Mouse (Mus musculus) kidney, postnatal 25 days (tissue): ENCODE measurements around the gene Nsl1.

Experiments
- DNase-seq, 2 experiments: peaks; one replicate each; pipeline ENCODE4 v3.0.0; 2021; ENCODE audit warnings: mixed read lengths in 2 of 2

Nsl1 gene

DNA sequence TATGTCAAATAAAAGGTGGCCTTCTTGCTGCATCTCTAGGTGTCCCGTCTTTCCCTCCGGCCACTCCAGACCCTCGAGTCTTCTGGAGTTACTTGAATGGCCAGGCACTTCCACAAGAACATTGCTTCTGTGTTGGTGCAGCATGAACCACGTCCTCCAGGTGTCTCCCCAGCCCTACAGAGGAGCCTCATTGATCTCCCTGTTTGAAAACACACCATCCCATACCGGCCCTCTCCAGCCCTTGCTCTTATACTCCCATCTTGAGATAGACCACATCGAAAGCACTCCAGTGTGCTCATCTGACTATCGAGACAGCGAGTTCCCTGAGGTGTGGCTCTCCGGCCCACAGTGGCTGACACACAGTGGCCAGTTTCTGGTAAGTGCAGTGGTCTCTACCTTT is 32.2 kb downstream of the Nsl1 start:
- no peak for DNase-seq

DNA sequence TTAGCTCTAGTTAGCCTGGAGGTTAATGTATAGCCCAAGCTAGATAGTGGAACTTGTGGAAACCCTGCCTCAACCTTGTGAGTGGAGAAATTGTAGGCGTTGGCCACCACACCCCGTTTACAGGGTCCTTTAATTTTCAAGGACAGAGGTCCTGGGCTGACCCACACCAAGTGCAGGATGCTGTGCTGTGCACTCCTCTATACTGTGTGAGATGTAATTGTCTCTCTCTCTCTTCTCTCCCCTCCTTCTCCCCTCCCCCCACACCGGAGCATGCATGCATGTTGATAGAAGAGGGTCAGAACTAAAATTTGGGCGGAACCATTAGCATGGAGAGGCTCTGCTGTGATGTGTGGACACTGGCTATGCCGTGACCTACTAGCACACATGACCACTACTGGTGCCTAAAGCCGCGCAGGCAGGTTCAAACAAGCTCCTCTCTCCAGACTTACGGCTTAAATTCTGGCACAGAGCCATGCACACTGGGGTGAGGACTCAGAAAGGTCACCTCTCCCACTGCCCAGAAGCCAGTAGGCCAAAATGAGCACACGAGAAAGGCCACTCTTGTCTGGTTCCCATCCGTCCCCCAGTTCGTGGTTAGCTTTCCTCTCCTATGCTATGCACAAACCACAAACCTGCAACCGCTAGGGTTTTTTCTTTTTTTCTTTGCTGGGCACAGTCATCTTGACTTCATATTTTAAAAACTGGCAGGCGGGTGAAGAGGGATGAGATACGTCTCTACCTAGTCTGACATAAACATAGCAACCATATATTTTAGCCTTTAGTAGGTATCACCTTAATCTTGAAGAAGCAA is 34.3 kb downstream of the Nsl1 start:
- peak; percentile 42 to 70 for DNase-seq

DNA sequence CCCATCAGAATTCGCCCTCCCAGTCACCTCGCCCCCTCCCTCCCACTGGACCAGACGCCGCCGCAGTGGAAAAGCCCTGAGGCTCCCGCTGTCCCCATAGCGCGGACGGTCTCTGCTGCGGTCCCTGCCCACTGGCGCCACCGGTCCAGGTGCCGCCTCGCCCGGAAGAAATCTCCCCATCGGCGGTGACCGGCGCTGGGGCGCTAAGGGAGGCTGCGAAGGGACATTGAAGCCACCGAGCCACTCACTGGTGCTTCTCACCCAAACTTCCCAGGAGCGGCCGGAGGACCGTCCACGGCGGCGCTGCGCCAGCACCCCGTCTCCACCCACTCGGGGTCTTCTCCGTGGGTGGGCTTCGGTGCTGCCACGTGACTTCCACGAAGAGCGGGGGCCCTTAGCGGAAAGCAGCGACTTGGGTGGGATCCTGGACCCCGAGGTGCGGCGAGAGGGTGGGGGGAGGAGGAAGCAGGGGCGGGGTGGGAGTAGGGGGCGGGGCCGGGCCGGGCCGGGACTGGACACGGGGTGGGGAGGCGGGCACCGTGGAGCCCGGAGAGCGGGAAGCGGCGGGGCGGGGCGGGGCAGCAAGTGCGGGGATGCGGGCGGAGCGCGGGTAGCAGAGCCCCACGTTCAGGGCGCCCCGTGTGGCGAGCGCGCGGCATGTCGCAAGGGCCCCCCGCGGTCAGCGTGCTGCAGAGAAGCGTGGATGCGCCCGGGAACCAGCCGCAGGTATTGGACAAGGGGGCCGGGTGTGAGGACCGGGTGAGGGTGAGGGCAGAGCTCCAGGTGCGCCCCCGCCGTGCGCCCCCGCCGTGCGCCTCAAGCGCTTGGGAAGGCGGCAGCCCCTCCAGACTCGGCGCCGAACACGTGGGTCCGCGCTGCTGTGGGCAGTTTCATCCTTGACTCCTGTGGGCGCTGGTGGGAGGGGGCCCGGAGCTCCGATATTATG is 35.3 kb downstream of the Nsl1 start, which contains the start of gene Batf3:
TSS of gene Batf3 (plus strand) at position 46 of the 946 bp plus-strand sequence.
- peak; percentile 54 to 74 for DNase-seq

DNA sequence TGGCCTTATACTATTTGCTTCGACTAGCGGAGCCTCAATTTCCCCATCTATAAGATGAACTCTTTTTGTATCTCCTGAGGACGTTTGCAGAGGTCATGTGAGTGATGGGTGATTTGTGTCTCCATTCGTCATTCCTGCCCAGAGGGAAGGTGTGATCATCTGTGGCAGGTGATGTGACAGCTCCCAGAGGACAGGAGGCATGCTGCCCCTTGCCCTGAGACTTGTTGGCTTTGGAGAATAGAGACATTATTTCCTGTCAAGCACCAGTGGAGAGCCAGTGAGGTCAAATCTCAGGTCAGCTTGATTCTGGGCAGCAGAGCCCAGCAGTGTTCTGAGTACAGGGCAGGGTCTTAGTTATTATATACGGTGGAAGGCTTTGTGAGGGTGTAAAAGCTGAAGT is 36.3 kb downstream of the Nsl1 start:
- DNase-seq: no peak

DNA sequence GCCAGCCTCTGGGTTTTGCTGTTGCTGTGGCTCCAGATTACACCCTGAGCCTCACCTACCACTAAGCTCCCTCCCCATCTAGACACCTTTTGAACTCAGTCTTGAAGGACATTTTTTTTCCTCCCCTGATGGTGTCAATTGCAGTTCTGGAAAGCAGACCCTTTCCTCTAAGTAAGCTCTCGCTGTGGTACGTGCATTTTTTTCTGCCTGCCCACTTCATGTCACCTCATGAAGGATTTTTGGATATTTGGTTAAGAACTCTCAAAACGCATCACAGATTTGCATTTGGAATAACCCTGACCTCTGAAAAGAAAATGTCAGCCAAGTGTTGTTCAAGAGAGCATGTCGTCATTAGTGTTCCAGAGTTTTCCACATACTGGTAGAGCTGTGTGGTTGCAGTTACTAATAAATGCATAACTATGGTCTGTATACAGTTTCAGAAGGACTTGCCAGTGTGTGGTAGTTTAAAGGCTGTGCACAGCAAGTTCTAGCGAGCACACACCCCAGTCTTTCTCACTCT is 37.0 kb downstream of the Nsl1 start:
- DNase-seq: no peak

DNA sequence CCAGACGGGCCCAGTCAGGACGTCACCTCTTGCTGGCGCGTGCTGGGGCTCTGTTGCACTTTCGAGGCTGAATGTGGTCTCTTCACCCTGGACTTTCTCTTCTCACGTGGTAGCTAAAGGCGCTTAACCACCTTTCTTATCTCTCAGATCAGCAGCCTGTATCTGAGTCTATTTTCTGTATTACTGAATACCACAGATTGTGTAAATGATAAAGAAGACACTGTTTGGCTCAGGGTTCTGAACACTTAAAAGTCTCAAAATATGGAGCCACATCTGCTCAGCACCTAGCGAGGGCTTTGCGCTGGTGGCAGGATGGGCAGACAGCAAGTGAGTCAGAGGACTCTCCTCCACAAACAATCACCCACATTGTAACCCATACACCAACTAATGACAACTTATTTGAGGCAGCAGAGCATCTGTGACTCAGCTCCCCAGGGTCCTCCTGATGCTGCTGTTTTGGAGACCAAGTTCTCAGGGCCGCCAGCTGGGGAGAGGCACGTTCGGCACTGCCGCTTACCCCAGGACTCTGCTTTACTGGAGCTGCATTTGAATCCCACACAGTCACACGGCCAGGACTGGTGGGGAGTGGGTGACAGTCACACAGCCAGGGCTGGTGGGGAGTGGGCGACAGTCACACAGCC is 40.0 kb downstream of the Nsl1 start:
- DNase-seq: no peak

DNA sequence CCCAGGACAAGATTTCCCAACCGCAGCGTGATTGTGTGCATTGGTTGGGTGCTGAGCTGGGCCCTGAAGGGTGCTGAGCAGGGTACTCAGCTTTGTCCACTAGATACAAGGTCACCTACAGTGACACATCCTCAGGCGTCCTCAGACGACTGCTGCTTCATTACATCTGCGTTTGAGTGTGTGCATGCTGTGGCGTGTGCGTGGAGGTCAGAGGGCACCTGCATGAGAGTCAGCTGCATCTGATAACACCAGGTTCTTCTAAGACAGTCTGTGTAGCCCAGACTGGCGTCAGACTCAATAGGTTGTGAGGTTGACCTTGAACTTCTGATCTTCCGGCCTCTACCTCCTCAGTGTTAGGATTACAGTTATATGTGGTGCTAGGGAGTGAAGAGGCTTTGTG is 42.4 kb downstream of the Nsl1 start:
- no peak for DNase-seq

DNA sequence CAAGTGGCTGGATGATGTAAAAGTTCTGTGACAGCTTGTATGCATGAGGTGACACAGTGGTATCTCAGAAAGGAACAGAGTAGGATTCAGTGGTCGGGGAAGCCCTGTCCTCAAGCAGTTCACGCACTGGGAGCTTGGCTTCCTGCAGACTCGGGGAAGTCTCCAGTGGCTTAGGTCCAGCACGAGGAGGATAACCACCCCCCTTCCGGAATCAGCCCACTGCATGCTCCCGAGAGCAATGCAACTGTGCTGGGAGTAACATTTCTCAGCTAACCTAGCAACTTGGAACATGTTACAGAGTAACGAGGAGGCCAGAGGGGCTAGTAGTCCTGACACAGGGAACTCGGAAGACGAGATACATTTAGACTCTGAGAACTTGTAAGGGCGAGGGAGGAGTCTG is 44.5 kb downstream of the Nsl1 start:
- DNase-seq: no peak

DNA sequence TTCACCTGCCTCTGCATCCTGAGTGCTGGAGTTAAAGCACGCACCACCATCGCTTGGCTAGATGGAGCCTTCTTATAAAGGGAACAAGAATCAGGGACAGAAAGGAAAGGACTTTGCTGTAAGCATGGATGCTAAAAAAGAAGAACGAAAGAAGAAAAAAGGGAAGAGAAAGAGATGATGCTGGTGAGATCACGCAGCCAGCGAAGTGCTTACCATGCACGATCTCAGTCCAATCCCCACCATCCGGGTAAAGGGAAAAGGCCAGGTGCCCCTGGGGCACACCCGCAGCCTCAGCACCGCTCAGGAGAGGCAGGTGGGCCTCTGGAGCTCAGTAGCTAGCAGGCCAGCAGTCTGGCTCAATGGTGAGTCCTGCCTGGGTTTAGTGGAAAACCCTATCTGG is 47.1 kb downstream of the Nsl1 start:
- no peak for DNase-seq

DNA sequence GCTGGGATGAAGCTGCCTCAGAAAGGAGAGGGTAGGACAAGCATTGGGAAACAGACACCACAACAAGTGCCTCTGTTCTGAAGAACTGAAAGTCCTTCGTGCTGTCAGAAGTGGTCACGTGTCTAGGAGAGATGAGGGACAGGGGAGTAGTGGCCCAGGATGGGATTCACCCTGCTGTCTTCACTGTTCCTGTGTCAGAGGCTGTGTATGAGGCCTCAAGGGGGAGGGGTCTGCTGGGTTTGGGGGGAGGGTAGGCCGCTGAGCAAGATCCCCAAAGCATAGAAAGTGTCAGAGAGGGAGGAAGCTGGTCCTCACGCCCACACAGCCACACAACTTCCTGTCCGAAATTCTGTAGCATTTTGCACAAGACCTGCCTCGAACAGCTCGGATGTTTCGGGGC is 48.3 kb downstream of the Nsl1 start:
- no peak for DNase-seq

DNA sequence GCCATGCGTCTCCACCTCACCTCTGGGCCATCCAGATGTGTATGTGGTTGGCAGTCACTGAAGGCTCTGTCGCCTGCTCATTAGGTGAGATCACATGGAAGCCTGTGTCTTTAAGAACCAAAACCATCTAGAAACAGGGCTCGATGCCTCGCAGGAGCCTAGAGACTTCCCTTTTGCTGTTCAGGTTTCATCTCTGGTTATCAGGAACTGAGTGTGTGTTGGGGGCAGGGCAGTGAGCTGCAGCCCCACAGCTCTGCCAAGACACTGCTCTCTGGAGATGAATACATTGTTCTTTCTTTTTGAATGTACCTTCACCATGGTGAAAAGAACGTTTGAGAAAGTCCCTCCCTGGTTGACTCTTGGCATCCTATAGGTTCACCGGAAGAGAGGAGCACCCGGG is 52.1 kb downstream of the Nsl1 start:
- no peak for DNase-seq

DNA sequence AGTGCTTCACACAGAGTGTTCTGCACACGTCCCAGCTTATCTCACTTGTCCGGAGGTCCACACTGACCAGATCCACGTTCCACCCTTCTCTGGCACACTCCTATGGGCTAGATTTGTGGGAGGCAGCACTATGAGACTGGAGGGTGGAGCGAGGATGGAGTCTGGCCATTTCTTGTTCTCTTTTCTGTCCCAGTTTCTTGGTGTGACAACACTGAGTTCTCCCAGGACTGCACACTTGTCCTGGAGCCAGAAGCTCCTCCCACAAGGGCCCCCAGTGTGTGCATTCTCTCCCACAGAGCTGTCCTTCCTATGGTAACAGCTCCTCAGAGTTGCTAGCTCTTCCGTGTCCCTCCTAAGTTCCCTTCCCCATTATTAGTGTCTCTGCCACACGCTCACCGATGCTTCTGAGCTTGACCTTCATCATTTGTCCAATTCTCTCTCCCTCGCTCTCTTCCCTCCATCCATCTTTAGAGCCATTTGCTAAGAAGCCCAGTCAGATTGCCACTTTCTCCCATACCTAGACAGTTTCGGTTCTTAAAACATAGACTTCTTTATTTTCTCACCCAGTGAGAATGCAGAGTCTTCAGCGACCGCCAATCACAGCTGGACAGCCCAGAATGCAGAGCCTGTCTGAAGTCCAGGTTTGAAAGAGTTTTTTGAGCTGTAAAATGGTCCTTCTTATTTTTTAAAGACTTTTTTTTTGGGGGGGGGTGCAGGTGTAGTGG is 52.9 kb downstream of the Nsl1 start:
- peak in 1 of 2 experiments; percentile 38 for DNase-seq

DNA sequence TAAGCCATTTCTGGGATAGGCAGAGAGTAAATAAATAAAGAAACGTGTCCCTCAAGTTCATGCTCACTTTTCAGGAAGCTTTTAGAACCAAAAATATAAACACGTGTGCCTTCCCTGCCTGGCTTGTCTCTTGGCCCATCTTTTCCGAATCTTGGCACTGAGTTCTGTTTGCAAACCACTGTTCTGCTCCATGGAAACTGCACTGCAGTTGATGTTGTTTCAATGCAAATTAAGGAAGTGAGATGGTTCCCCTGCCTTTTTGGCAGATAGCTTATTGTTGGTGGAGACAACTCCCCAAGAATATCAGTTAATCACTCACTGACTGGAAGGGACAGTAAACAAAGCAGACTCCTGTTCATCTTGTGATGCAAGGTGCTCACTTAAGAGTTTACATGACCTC is 59.9 kb downstream of the Nsl1 start:
- DNase-seq: no peak

DNA sequence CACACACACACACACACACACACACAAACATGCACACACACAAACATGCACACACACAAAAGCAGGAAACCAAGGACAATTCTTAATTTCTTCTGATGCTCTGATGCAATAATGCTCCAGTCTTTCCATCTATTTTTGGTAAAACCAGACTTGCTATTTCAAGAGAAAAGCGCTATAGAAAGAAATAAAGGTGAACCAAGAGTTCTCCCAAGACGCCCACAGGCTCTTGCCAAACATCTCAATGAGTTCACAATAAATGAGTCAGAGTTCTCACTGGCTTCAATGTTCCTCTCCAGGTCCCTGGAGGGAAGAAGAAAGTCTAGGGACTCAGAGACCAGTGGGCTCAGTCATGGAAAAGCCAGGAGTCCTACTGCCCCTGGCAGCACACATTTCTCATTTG is 60.9 kb downstream of the Nsl1 start:
- no peak for DNase-seq

DNA sequence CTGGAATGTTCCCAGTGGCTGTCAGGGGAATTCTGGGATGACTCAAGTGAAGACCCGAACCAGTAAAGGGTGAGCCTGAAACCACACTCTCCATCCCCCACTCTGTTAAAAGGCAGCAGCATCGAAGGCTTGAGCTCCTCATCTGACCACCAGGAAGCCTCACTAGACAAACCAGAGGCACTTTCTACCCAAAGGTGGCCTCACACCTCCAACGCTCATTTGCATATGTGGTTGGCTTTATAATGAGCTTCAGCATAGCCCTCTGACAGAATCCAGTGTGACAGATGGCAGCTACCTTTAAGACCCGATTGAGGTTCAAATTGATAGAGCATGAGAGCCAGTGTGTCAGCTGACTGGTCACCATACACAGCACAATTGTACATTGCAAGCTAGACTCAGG is 61.5 kb downstream of the Nsl1 start:
- no peak for DNase-seq

DNA sequence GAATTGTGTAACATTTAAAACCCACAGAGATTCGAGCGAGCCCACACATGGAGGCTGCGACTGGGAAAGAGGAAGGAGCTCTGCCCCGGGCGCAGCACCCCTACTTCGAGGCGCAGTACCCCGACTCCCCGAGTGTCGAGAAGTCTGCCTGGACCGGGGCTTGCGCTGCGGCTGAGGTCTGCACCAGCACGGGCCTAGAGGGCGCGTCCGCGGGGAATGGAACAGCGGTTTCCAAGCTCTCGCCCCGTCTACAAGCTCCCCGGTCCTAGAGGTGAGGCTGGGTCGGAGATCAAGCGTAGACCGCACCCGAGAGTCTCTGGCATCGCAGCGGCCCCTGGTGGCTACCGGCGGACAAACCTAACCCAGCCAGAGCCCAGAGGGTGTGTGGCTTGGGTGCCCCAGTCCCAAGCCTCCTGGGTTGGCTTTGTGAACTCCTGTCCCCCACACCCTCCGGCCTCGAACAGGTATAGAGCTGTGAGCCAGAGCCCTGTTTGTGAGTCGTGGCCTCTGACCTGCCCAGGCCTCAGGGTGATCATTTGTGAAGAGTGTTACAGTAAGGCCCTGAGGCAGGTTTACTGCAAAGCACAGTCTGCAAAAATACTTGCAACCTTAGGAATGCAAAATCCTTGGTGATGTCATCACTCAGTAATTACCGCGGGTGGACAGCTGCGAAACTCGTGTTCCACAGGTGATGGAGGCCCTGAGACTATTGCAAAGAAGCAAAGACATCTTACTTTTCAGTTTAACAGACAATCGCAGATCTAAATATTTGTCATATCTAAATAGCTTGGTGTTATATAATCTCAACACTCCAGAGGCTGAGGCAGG is 63.2 kb downstream of the Nsl1 start:
- DNase-seq: peak; percentile 73 to 77

DNA sequence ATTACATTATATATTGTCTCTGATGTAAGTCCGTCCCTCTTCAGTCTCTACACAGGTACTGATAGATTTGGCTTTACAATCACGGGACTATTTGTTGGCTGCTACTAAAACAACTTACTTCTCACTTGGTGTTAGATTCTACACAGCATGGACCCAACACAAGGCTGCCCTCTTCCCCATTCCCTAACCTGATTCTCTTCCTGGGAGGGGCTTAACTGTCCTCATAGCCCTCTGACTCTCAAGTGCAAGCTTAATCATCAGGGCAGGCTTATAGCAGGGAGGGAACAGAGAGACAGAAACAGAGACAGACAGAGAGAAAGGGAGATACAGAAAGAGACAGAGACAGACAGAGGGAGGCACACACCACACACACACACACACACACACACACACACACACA is 68.9 kb downstream of the Nsl1 start:
- DNase-seq: no peak

DNA sequence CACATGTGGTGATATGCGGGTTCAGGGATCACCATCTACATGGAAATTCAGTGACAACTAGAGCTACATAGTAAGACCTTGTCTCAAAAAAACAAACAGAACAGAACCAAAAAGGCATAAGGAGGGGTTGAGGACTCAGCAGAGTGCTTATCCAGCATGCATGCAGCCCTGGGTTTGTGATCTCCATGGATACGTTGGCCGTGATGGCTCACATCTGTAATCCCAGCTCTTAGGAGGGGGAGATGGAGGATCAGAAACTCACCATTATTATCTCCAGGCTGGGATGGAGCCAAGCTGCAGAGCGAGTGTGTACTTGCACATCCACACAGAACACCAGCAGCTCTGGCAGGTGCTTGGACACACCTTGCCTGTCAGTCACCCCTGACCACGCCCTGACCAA is 69.4 kb downstream of the Nsl1 start:
- DNase-seq: no peak

DNA sequence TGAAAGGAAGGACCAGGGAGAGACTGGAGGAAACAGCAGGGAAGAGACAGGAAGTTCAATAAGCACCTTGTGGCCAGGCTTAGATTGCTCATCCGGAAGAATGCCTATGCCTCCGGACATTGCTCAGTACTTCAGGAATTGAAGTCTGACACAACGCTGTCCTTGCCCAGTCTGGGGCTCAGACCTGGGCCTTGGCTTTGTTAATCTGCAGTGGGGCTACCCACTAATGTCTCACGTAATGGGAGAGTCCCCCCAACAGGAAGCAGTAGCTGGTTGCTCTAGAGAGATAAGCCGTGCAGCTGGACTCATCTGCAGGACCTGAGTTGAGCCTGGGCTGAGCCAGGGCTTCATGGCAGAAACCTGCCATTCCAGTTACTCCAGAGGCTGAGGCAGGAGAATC is 70.1 kb downstream of the Nsl1 start:
- DNase-seq: no peak

DNA sequence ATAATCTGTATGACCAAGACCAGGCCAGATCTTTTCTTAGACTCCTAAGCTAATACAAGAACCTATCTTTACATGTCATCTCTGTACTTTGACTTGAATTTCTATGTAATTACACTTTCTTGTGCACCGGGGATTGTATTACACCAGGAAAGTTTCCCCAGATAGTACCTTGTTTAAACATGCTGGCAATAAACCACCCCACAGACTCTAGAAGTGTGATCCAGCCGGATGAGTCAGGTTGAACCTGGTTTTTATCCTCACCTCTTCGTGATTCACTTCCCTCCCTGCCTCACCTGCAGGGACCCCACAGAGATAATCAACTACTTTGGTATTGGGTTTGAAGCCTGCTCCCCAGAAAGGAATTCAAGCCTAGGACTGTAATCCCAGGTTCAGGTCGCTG is 72.6 kb downstream of the Nsl1 start:
- no peak for DNase-seq
